Comparison of ENCODE assay signal across 25 mouse cellular contexts in genomic region chr2:17165016-17165415, GRCm38 (mm10).
"Had no signal": no experiment of that assay in that cellular context is flagged by ENCODE, and none has a peak within 500 bp of the region (broad histone marks: within the 10 kb centered on the region; RNA-seq: fewer than 3 reads in every experiment).

No protein-coding gene starts in this region.

- H3K4me2 ChIP-seq: heart, embryonic 11.5 days; heart, embryonic 13.5 days; heart, embryonic 15.5 days; hindbrain, embryonic 12.5 days; hindbrain, embryonic 15.5 days; kidney, embryonic 15.5 days; limb, embryonic 13.5 days; limb, embryonic 15.5 days had no signal

- H3K27ac ChIP-seq: heart, adult 2 months; heart, embryonic 13.5 days; heart, embryonic 15.5 days; hindbrain, embryonic 10.5 days; hindbrain, embryonic 12.5 days; hindbrain, embryonic 15.5 days; hindbrain, postnatal 0 days; kidney, embryonic 15.5 days; kidney, postnatal 0 days; limb, embryonic 13.5 days; limb, embryonic 15.5 days had no signal

- H3K4me1 ChIP-seq: heart, embryonic 13.5 days; heart, embryonic 15.5 days; hindbrain, embryonic 10.5 days; hindbrain, embryonic 12.5 days; hindbrain, embryonic 15.5 days; kidney, embryonic 15.5 days; limb, embryonic 13.5 days; limb, embryonic 15.5 days had no signal

- H3K36me3 ChIP-seq: heart, embryonic 13.5 days; heart, embryonic 15.5 days; hindbrain, embryonic 10.5 days; hindbrain, embryonic 12.5 days; hindbrain, embryonic 15.5 days; kidney, embryonic 15.5 days; limb, embryonic 13.5 days; limb, embryonic 15.5 days had no signal

- H3K27me3 ChIP-seq: heart, embryonic 13.5 days; heart, embryonic 15.5 days; hindbrain, embryonic 12.5 days; hindbrain, embryonic 15.5 days; kidney, embryonic 15.5 days; limb, embryonic 13.5 days; limb, embryonic 15.5 days had no signal

- DNase-seq: gastrocnemius, postnatal 14 days; gastrocnemius, postnatal 36 days; heart, adult 11 months; heart, adult 2 months; heart, postnatal 4 days; kidney, adult 11 months; kidney, adult 2 months; kidney, adult 9 months; kidney, postnatal 14 days; kidney, postnatal 36 days; layer of hippocampus, adult 9-11 months; layer of hippocampus, postnatal 36 days; left cerebral cortex, postnatal 4 days had no signal

- H3K9me3 ChIP-seq: heart, embryonic 13.5 days; heart, embryonic 15.5 days; hindbrain, embryonic 10.5 days; hindbrain, embryonic 12.5 days; hindbrain, embryonic 15.5 days; kidney, embryonic 15.5 days; limb, embryonic 13.5 days; limb, embryonic 15.5 days had no signal

- H3K4me3 ChIP-seq: heart, adult 2 months; heart, embryonic 13.5 days; heart, embryonic 15.5 days; hindbrain, embryonic 10.5 days; hindbrain, embryonic 12.5 days; hindbrain, embryonic 15.5 days; kidney, embryonic 15.5 days; limb, embryonic 13.5 days; limb, embryonic 15.5 days had no signal

- H3K9ac ChIP-seq: heart, embryonic 13.5 days; heart, embryonic 15.5 days; hindbrain, embryonic 12.5 days; hindbrain, embryonic 15.5 days; kidney, embryonic 15.5 days; limb, embryonic 13.5 days; limb, embryonic 15.5 days had no signal

- ATAC-seq: hindbrain, postnatal 0 days; intestine, embryonic 16.5 days had no signal
